Mouse (Mus musculus) brain, embryonic 14.5 days (tissue): Measurements from ENCODE around the gene Taf4.

ENCODE experiments used
- CTCF ChIP-seq: fragments of 200-500 bp; IDR thresholded peaks from 2 replicates; pipeline ENCODE4 v1.5.1; 2012; ENCODE audit warnings: inconsistent platforms, mild to moderate bottlenecking, moderate library complexity, borderline replicate concordance; ENCODE audit not compliant: insufficient read depth, insufficient read length; ENCODE audit errors: extremely low read depth
- POLR2A ChIP-seq: fragments of 200-500 bp; IDR thresholded peaks from 2 replicates; pipeline ENCODE4 v1.6.1; 2012; ENCODE audit warnings: mild to moderate bottlenecking, inconsistent platforms, borderline replicate concordance; ENCODE audit not compliant: poor library complexity, insufficient read depth, insufficient read length, severe bottlenecking; ENCODE audit errors: extremely low read depth

GRCm38 (mm10) chr2:179974651-179975471, 1.6 kb downstream of the Taf4 start:
- TF ChIP-seq CTCF, result no peak
- no peak for TF ChIP-seq POLR2A
